Mouse (Mus musculus): ENCODE measurements around the gene Fto.

The Fto gene

GRCm38 (mm10) chr8:91711202-91711601, 397.9 kb downstream of the Fto start:
- DNase-seq: no peak

DNA sequence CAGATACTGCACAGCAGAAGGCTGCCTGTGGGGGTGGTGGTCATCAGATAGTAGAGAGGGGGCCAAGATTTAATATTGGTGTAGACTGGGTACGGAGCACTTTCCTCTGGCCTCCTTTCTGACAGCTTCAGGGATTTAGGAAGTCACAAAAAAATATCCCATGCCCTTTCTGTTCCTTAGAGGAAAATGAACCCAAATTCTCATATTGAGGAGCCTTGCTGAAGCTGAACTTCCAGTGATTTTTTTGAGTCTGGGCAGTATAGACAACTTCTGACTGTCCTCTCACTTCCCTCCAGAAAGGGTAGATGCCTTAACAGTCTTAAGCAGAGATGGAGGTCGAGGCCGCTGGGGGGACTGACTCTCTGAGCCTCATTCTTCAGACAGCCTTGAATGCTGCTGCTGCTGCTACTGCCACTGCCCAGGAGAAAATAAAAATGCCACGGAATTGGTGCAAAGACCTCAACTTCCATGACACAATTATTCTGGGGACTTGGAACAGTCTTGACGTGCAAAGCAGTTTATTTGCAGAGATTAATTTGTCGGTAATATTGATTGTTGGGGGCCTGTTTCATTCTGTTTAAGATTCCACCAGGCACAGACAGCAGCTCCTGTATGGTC, 398.8 kb downstream of the Fto start:
- no peak for DNase-seq

GRCm38 (mm10) chr8:91712731-91713569, 399.6 kb downstream of the Fto start:
- peak; percentile 12 for DNase-seq

GRCm38 (mm10) chr8:91713677-91714312, 400.5 kb downstream of the Fto start:
- DNase-seq: peak; percentile 34

- DNase-seq: no peak
These were observed 401.4 kb downstream of the Fto start for GRCm38 (mm10) chr8:91714733-91715132.

DNA sequence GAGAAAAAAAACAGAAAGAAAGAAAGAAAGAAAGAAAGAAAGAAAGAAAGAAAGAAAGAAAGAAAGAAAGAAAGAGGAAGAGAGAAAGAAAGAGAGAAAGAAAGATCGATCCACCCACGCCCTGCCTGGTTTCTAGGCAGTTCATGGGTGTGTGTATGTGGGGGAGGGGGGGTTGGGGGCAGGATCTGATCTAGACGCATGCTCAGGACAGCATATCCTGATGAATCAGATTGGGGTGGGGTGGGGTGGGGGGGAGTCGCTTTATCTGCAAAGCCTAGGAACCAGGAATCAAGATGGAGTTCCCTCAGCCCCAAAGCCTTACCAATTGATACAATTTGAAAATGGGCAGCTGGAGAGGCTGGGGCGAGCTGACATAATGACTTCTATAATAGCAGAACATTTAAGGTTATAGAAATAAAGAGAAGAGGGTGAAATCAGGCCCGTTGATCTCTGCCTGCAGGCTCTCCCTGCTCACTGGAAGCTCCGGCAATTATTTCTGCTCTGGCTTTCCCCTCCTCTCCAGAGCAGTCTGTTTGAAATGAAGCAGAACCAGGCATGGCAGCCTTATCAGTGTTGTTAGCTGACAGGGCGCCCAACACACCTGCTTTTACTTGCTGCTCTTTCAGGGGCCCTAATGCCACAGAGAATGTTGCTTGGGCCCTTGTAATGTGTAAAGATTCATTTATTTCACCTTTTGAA, 402.2 kb downstream of the Fto start:
- no peak for DNase-seq

All from kidney, postnatal 14 days (tissue).